Mouse (Mus musculus): ENCODE measurements around the gene Rrm1.
"Not testable (repeated sequence)": the region's sequence is repeated elsewhere in the genome, so short reads cannot be mapped to it uniquely, and the experiment has no call there.

The Rrm1 gene

GRCm38 (mm10) chr7:102441657-102442391 is at the start of gene Rrm1:
Gene Rrm1, plus strand, starts transcription at chr7:102441695.
- DNase-seq = peak; percentile 89 to 92

DNA sequence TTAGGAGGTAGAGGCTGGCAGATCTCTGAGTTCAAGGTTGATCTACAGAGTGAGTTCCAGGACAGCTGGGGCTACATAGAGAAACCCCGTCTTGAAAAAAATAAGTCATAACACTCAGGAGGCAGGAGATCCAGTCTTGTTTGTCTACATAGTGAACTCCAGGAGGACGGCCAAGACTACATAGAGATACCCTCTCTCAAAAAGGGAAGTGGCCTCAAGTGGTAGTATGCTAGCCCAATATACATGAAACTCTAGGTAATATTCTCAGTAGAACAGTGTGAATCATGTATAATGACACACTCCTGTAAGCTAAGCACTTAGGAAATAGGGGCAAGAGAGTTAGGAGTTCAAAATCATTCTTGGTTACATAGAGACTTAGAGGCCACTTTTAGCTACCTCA is 47.6 kb upstream of the Rrm1 start:
- no peak for DNase-seq

GRCm38 (mm10) chr7:102395894-102396293 is 45.6 kb upstream of the Rrm1 start:
- no peak for DNase-seq

GRCm38 (mm10) chr7:102396331-102396730 is 45.2 kb upstream of the Rrm1 start:
- no peak for DNase-seq

DNA sequence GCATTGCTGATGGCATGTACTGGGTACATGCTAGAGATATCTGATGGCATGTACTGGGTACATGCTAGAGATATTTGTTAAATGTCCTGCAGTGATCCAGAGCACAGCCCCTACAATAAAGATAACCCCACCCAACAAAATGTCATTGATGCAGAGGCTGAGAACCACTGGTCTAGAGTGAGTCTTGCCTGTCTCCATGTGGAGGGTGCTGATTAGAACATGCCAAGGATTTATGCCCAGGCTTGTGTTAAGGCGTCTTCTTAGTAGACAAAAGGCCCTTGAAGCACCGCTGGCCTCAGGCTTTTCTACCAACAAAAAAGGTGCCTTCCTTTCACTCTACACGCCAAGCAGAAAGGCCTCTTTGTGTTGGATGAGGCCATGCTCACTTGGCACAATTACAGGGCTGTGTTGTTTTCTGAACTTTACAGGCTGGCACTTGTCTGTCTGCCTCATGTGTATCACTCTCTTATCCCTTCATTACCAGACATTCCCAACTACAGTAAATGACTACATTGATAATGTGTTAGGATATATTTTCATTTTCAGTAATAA is 42.2 kb upstream of the Rrm1 start:
- DNase-seq = no peak

DNA sequence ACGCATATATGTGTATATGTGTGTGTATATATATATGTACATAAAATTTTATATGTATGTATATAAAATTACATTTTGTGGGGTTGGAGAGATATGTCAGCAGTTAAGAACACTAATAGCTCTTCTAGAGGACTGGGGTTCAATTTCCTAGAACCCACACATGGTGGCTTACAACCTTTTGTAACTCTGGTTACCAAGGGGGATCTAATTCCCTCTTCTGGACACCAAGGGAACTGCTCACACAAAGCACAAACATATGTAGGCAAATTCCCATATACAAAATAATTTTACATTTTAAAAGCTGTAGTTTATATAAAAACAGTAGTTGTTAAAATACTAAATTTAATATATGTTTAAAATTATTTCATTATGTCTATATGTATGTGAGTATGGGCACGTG is 37.4 kb upstream of the Rrm1 start:
- no peak for DNase-seq

GRCm38 (mm10) chr7:102407440-102407839 is 34.1 kb upstream of the Rrm1 start:
- no peak for DNase-seq

DNA sequence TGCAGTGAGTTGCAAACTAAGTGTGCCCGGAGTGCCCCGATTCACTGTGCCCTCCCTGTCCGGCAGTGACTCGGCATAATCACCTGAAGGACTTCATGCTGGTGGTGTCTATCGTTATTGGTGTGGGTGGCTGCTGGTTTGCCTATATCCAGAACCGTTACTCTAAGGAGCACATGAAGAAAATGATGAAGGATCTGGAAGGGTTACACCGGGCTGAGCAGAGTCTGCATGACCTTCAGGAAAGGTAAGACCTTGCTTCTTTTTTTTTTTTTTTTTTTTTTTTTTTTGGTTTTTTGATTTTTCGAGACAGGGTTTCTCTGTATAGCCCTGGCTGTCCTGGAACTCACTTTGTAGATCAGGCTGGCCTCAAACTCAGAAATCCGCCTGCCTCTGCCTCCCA is 26.2 kb upstream of the Rrm1 start:
- not testable (repeated sequence) for DNase-seq

GRCm38 (mm10) chr7:102415841-102416240 is 25.7 kb upstream of the Rrm1 start:
- no peak for DNase-seq

DNA sequence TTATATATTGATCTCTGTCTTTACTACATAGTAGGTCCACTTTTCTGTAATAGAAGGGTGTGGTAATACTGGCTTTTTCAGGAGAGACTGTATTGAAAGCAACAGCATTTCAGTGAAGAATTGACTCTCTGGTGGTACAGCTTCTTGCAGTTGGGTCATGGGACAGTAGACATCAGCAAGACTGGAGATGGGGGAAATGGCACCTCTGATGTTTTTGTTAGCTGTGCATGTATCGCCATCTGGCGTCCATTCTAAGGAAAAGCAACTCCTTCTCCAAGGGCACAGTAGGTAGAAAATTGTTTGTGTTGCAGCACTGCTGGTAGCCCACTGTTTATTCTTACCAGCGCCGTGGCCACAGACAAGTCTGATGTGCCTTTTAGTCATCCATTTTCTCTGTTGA is 24.1 kb upstream of the Rrm1 start:
- DNase-seq = peak; percentile 21 to 32

GRCm38 (mm10) chr7:102422036-102422435 is 19.5 kb upstream of the Rrm1 start:
- no peak for DNase-seq

DNA sequence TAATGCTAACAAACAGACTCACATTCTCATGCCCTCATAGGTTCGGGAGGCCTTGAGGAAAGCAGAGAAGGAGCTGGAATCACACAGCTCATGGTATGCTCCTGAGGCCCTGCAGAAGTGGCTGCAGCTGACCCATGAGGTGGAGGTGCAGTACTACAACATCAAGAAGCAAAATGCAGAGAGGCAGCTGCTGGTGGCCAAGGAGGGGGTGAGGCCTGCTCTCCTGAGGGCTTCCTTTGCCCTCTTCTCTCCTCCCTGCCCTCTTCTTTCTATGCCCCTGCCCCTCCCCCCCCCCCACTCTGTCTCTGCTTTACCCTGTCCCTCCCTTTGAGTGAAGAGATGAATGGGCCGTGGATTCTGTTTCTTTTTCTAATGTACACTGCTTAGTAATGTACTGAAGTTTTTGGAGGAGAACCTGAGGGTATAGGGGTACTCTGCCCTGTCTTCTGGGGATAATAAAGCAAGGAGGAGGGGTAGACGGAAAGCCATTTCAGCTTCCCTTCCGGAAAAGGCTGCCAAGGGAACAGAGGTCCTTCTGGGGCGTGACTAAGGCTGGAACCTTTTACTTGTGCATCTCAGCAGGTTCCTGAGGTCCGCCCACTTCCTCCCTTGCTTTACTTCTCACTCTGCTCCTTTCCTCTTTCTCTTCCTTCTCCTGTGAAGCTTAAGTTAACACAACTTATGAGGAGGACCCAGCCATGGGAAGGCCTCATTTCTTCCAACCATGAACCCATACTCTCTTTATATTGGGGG is 15.4 kb upstream of the Rrm1 start:
- DNase-seq = peak in 1 of 2 experiments; percentile 33

GRCm38 (mm10) chr7:102434344-102434743 is 7.2 kb upstream of the Rrm1 start:
- no peak for DNase-seq

DNA sequence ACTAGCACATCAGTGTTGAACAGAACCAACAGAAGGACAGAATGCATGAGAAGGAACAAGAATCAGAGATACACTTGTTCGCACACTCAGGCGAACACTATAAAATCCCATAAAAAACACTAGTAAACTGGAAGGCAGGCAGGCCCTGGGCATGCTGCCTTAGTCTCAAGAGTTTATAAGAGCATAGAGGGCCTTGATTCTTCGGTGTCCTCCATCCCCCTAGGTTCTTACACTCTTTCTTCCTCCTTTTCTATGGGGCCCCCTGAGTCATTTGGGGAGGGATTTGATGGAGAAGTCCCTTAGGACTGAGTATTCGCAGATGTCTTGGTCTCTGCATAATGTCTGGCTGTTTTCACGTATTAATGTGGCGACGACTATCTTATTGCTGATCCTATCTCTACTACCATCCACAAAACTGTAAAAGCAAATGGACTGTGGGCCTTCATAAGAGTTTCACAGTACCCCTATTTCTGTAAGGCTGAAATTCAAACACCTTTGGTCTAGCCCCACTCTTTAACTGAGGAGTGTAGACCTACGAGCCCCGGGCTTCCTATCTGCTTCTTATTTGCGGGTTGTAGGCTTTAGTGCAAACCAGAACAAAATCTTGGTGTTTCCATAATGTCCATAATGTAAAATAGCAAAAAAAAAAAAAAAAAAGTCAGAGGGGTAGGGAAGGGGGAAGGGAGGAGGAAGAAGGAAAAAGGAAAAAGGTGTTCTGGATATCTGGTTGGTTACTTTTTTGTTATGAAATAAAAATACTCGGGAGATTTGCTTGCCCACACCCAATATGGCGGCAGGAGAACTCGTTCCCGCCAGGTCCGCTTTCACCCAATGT is 456 bp upstream of the Rrm1 start:
- DNase-seq = no peak

DNA sequence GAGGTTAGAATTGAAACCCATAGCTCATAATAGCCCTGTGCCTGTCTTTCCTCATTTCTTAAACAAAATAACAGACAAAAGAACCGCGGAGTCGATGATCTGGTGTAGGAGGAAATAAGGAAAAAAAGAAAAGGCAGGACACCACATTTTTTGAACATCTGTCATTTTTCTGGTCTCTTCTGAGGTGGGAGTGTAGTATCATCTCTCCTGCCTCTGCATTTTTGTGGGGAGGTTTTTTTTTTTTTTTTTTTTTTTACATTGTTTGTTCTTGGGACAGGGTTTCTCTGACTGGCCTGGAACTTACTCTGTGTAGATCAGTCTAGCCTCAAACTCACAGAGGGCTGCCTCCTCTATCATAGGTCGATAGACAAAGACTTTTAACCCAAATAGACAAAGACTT is 937 bp downstream of the Rrm1 start:
- no peak for DNase-seq

GRCm38 (mm10) chr7:102444301-102444700 is 2.8 kb downstream of the Rrm1 start:
- no peak for DNase-seq

GRCm38 (mm10) chr7:102446438-102446837 is 4.9 kb downstream of the Rrm1 start:
- DNase-seq = no peak

GRCm38 (mm10) chr7:102458618-102459380 is 17.3 kb downstream of the Rrm1 start:
- no peak for DNase-seq

DNA sequence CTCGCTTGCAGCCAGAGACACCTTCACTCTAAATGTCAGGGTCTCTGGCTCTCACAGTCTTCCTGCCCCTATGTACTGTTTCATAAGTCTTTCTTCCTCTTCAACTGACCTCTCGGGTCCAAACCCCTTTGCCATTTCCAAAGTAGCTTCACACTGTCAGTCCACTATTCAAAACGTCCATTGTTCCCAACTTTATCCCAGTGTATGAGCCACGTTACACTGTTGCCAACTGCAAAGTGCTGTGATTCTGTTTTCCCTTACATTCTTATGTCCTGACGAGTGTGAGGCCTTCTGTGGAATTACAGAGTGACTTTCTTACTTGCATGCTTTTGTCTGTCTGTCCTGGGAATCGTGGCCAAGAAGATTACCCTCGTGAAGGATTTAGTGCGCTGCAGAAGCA is 26.1 kb downstream of the Rrm1 start:
- no peak for DNase-seq

GRCm38 (mm10) chr7:102472675-102473074 is 31.2 kb downstream of the Rrm1 start:
- no peak for DNase-seq

DNA sequence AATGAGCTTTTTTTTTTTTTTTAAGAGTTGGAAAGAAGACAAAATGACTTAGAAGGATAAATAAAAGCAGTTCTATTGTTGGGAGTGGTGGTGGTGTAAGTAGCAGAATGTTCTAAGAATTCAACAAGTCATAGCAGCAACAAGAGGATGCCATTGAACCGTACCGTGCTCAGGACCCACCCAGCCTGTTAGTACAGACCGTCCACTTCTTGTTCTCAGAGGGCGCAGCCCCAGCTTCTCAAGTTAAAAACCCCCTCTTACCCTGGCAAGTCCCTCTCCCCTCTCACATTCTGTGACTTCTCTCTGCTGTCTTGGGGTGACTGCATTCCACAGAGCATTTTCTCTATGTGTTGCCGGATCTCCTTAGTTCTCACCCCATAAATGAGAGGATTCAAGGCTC is 35.1 kb downstream of the Rrm1 start:
- DNase-seq = no peak

DNA sequence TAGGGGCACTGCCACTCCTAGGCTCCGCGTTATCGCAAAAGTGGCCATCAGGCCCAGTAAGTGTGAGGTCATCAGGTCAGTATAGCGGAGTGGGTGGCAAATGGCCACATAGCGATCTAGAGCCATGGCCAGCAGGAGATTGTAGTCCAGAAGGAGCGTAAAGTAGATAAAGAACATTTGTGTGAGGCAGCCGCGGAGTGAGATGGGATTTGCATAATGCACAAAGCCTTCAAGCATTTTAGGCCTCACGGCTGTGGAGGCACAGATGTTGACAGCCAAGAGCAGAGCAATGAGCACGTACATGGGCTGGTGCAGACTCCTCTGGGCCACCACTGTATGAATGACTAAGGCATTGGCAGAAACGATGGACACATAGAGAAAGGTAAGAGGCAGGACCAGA is 35.9 kb downstream of the Rrm1 start:
- no peak for DNase-seq
